Mouse (Mus musculus): ENCODE measurements around the gene Mdc1. TPM values are rescaled to one million over a fixed set of nuclear protein-coding genes. Genes with fewer than 3 reads are reported as not detected.
A peak's percentile ranks its signal among the peaks of the same experiment; 100 is the strongest.

Mdc1 gene
- total RNA-seq (2021), result 10 to 100 TPM; 18.3 to 18.7 TPM
- long read RNA-seq, experiment 1, partial matches to known transcripts, result 1 of 1 reads
- long read RNA-seq, experiment 1, other reads (novel, unspliced or antisense), result 0 of 1 reads
- long read RNA-seq, experiment 2, partial matches to known transcripts, result 0 of 1 reads
- long read RNA-seq, experiment 2, other reads (novel, unspliced or antisense), result 1 of 1 reads

DNA sequence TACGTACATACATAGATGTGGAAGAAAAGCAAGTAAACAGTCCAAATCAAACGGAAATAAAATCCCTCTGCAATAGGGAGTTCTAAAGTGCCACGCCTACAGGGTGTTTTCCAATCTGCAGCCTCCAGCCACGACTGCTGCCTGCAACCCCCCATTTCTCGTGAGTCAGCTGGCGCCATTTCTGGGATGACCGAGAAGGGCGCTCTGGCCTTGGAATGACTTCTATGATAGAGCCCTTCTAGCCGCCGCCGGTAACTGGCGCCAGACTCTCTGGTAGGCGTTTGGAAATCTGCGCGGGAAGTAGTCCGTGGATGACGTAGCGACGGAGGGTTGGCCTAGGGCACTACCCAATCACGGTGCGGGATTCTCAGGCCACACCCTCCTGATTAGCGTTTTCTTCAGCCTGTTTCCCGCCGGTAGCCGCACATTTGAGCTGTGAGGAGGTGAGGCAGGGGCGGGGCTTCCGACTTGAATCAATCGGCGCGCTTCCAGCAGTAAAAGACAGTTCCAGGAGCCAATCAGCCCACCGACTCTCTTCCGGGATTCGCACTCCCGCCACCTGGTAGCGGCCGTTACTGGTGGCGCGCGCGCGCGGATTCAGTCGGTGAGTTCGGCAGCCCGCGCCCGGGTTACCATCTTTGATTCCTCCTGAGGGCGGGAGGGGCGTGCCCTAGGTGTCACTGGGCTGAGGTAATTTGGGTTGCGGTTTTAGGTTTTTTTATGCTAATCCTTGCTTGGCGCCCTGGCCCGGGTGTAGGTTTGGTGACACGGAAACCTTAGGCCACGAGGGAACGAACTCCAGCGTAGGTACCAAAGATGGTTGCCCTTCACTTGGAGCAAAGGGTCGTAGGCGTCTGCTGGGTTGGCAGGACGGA lies at the start of gene Mdc1:
Mdc1 (plus strand) TSS at position 440 of the 875 bp plus-strand sequence.
- peak; percentile 98 to 99 for DNase-seq

GRCm38 (mm10) chr17:35792837-35793236 lies 48.5 kb upstream of the Mdc1 start:
- DNase-seq, result no peak

GRCm38 (mm10) chr17:35795099-35795498 lies 46.2 kb upstream of the Mdc1 start:
- DNase-seq, result no peak

DNA sequence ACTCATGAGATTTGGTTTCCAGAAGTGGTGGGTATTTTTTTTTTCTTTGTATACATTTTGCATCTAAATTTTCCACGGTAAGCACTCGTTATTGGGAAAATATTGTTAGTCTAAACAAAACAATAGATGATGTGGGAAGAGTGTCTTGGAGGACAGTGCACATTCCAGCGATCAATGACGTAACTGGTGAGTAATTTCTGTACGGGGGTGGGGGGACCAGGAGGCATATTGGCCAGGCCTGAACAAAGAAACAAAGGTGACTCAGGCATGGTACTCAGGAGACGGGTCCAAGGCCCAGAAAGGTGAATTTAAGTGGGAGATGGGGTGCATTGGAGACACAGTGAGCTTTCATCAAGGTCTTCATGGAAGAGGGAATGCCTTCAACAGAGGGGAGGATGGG lies 45.7 kb upstream of the Mdc1 start:
- no peak for DNase-seq

DNA sequence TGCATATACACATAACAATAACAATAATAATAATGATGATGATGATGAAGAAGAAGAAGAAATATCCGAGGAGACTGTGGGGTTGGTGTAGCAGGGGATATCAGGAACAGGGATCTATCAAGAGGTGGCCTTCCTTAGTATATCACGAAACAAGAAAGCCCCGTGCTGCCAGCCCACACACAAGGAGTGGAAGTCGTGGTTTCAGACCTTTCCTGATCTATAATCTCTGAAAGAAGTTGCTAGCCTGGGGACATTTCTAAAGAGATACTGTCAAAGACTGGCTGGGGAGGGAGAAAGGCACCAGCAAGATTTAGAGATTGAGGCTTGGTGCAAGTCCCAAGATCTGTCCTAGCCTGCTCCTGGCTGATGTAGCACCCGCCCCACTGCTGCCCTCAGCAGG lies 44.5 kb upstream of the Mdc1 start:
- no peak for DNase-seq

- no peak for DNase-seq
These were observed 40.4 kb upstream of the Mdc1 start for GRCm38 (mm10) chr17:35800905-35801304.

DNA sequence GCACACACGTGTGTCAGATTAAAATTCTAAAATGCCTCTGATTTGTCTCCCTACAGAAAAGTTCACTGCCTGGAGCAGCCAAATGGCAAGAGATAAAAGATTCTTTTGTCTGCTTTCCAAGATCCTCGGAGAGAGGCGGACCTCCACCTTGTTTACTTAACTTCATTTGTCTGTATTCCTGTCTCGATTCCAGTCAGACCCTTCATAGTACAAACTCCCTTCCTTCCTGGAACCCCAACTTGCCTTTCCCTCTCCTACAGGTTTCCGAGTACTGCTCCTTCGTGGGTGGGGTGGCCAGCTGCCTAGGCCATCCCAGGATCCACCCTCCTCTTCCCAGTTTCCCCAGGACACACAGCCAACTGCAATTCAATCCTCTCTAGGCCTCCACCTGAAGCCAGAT lies 38.3 kb upstream of the Mdc1 start:
- DNase-seq, result no peak

GRCm38 (mm10) chr17:35803858-35804399 lies 37.4 kb upstream of the Mdc1 start:
- DNase-seq, result no peak

GRCm38 (mm10) chr17:35808073-35808472 lies 33.2 kb upstream of the Mdc1 start:
- DNase-seq, result peak; percentile 75 to 77

DNA sequence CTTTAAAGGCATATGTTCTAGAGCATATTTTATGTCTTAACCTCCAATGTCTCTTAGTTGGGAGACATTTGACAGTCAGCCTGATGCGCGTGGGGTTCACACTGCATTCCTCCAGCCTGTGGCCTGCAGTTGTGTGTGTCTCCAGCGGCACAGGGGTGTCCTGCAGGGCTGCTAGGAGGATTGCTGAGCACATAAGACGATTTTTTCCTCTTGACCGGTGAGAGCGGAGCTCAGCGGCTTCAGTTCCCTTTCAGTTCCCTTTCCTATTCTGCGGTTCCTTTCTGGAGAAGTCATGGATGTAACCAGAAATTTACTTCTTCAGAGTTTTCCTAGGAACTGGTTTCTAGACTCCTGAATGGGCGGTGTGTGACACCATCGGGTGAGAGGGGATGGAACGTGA lies 31.9 kb upstream of the Mdc1 start:
- DNase-seq, result no peak

DNA sequence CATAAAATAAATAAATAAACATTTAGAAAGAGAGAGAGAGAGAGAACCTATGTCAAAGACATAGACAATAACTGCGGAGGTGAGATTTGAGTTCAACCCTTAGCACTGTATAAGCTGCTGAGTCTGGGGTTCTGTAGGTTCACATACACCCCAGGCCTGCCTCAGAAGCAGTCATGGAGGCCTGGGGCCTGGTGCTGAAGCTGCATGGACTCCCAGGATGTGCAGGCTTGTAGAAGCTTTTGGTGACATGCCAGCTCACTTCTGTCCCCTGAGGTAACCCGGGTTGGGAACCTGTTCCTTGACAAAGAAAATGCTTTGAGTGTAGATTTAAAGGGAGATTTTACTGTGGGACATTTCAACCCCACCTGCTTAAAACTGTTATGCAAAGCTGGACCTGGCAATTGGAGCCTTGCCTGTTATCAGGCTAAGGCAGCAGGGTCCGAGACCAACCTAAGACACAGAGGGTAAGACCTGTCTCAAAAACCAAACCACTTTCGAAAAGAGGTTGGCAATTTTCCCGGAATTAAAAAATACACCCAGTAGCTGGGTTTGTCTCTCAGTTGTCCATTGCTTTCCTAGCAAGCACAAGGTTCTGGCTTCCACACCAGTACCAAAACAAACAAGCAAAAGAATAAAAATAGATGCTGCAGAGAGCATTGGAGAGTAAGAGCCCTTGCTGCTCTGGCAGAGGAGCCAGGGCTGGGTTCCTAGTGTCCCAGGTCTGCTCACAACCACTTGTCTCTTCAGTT lies 30.2 kb upstream of the Mdc1 start:
- DNase-seq, result no peak

- DNase-seq, result no peak
These were observed 29.0 kb upstream of the Mdc1 start for GRCm38 (mm10) chr17:35812307-35812706.

DNA sequence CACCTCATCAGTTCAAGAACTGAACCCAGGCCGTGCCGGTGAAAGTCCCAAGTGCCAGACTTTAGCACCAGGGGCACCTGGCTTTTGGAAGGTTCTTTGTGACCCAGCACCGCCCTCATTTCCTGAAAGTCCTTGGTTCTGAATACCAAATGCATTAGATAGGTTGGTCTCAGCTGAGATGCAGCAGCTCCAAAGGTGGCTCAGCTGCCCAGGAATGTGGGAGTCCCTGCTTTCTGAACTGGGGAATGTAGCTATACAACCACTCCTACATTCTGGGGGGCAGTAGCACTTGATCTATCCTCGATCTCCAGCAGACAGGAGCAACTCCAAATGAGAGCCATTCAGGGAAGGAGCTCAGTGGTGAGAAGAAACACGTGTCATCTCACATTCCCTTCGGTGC lies 28.6 kb upstream of the Mdc1 start:
- DNase-seq, result no peak

DNA sequence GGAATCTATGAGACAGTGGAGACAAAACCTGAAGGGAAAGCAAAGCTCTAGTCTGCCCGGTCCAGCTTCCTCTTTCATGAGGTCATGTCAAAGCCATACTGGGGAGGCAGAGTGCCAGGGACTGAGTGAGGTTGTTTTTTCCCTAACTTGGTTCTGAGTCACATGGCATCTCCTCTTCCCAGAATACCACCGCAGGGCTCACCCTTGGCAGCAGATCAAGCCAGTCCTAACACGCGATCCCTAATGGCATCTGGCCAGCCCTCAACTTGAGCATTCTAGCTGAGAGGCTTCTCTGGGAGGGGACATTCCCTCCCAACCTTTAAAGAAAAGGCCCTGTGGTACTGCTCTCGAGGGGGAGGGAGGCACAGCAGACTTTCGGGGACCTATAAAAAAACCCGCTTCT lies 28.1 kb upstream of the Mdc1 start:
- DNase-seq, result peak; percentile 95

DNA sequence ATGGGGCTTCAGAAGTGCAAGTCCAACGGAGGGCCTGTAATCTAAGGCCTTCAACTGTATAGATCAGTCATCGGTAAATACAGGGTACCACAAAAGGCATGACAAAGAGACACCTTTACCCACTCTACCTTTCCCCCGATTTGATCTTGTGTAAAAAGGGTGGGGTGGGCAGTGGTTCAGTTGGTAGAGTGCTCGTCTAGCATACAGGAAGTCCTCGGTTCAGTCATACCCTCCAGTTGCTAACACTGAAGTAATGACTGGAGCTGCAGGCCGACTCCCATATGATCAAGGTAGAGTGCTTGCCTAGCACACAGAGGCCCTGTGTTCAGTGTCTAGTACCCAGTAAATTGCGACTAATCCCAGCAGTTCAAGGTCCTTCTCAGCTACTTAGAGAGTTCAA lies 27.7 kb upstream of the Mdc1 start:
- no peak for DNase-seq

- no peak for DNase-seq
These were observed 26.6 kb upstream of the Mdc1 start for GRCm38 (mm10) chr17:35814678-35815077.

GRCm38 (mm10) chr17:35815836-35816235 lies 25.5 kb upstream of the Mdc1 start:
- no peak for DNase-seq

GRCm38 (mm10) chr17:35816686-35817085 lies 24.6 kb upstream of the Mdc1 start:
- no peak for DNase-seq

- no peak for DNase-seq
These were observed 24.1 kb upstream of the Mdc1 start for GRCm38 (mm10) chr17:35817226-35817625.

- DNase-seq, result no peak
These were observed 21.2 kb upstream of the Mdc1 start for GRCm38 (mm10) chr17:35820111-35820510.

GRCm38 (mm10) chr17:35821439-35822430 lies 19.6 kb upstream of the Mdc1 start, which contains the start of gene Ier3:
TSS of gene Ier3 (plus strand) at chr17:35821684.
- peak; percentile 91 to 92 for DNase-seq
